Mouse (Mus musculus) CH12.LX (cell line): ENCODE data around the gene Pex12. TPM values are rescaled to one million over a fixed set of nuclear protein-coding genes. Genes with fewer than 3 reads are reported as not detected.
A peak's percentile ranks its signal among the peaks of the same experiment; 100 is the strongest.

Experiments used
- DNase-seq: peaks from one replicate; pipeline ENCODE4 v3.0.0-alpha.2; 2013; ENCODE audit errors: extremely low read depth
- H3K27ac ChIP-seq: 2 replicates; pipeline ENCODE4 v1.5.1; 2012; ENCODE audit warnings: low read depth, mild to moderate bottlenecking, control low read depth, moderate library complexity; ENCODE audit not compliant: insufficient read depth
- H3K27me3 ChIP-seq: replicated peaks from 2 replicates; pipeline ENCODE3; 2012; ENCODE audit warnings: inconsistent platforms
- H3K36me3 ChIP-seq, 2 experiments: replicated peaks in 1 of 2; 2 replicates each; pipeline versions ENCODE3 to v1.6.1; 2012; ENCODE audit warnings: inconsistent platforms in 1 of 2, low read length in 1 of 2, mild to moderate bottlenecking in 1 of 2, mixed read lengths in 1 of 2, moderate library complexity in 1 of 2; ENCODE audit not compliant: control insufficient read depth in 1 of 2, insufficient read depth in 1 of 2
- H3K4me1 ChIP-seq, 2 experiments: 2 replicates each; pipeline ENCODE4 v1.6.1; 2012; ENCODE audit warnings: inconsistent platforms in 1 of 2, moderate library complexity in 1 of 2; ENCODE audit not compliant: insufficient read depth in 2 of 2, control insufficient read depth in 1 of 2
- H3K4me2 ChIP-seq: 2 replicates; pipeline ENCODE4 v1.6.1; 2012; ENCODE audit warnings: low read depth, mild to moderate bottlenecking, control low read depth; ENCODE audit not compliant: poor library complexity, insufficient read depth, severe bottlenecking
- H3K4me3 ChIP-seq, 3 experiments: fragments of 150-350 bp in 1 of 3; sonication (generic) in 1 of 3; replicated peaks in 1 of 3; 2 replicates each; pipeline versions ENCODE3 to v1.5.1; 2011 to 2012; ENCODE audit warnings: low read depth in 2 of 3, low read length in 2 of 3, mild to moderate bottlenecking in 2 of 3, moderate library complexity in 2 of 3, control low read depth in 1 of 3, improper control_type of control experiment in 1 of 3, inconsistent platforms in 1 of 3, mixed read lengths in 1 of 3; ENCODE audit not compliant: poor library complexity in 1 of 3
- H3K79me2 ChIP-seq: replicated peaks from 2 replicates; pipeline ENCODE4 v1.6.1; 2012; ENCODE audit warnings: mild to moderate bottlenecking, moderate library complexity; ENCODE audit not compliant: control insufficient read depth, poor library complexity, insufficient read depth, severe bottlenecking; ENCODE audit errors: extremely low read depth
- H3K9ac ChIP-seq: 2 replicates; pipeline ENCODE4 v1.6.1; 2012; ENCODE audit warnings: low read depth, mild to moderate bottlenecking, control low read depth, moderate library complexity; ENCODE audit not compliant: insufficient read depth
- H3K9me3 ChIP-seq: replicated peaks from 2 replicates; pipeline ENCODE3; 2012; ENCODE audit warnings: low read length, inconsistent platforms, mixed read lengths
- CTCF ChIP-seq, 2 experiments: IDR thresholded peaks in 1 of 2; conservative IDR thresholded peaks in 1 of 2; 2 replicates each; pipeline ENCODE4 v1.5.1; 2011 to 2012; ENCODE audit warnings: low read depth in 2 of 2, low read length in 2 of 2, improper control_type of control experiment in 1 of 2, inconsistent platforms in 1 of 2, mild to moderate bottlenecking in 1 of 2, moderate library complexity in 1 of 2
- EP300 ChIP-seq: IDR thresholded peaks from 2 replicates; pipeline ENCODE4 v1.6.1; 2011; ENCODE audit warnings: low read length, improper control_type of control experiment
- IRF4 ChIP-seq: IDR thresholded peaks from 2 replicates; pipeline ENCODE4 v1.6.1; 2014; ENCODE audit warnings: low read depth, mild to moderate bottlenecking, inconsistent platforms, low read length, improper control_type of control experiment
- JUN ChIP-seq: IDR thresholded peaks from 2 replicates; pipeline ENCODE4 v1.6.1; 2011; ENCODE audit warnings: low read depth, mild to moderate bottlenecking, low read length, improper control_type of control experiment, moderate library complexity; ENCODE audit not compliant: insufficient read depth
- JUND ChIP-seq: conservative IDR thresholded peaks from 2 replicates; pipeline ENCODE4 v1.6.1; 2011; ENCODE audit warnings: low read depth, low read length, improper control_type of control experiment
- MAX ChIP-seq: IDR thresholded peaks from 2 replicates; pipeline ENCODE4 v1.6.1; 2011; ENCODE audit warnings: low read length, improper control_type of control experiment
- MAZ ChIP-seq: IDR thresholded peaks from 2 replicates; pipeline ENCODE4 v1.6.1; 2012; ENCODE audit warnings: low read depth, mild to moderate bottlenecking, inconsistent platforms, low read length, improper control_type of control experiment, moderate library complexity
- MEF2A ChIP-seq: IDR thresholded peaks from 2 replicates; pipeline ENCODE4 v1.6.1; 2014; ENCODE audit warnings: low read depth, mild to moderate bottlenecking, inconsistent platforms, low read length, improper control_type of control experiment, borderline replicate concordance
- MYC ChIP-seq: IDR thresholded peaks from 2 replicates; pipeline ENCODE4 v1.6.1; 2011; ENCODE audit warnings: low read depth, mild to moderate bottlenecking, improper control_type of control experiment, low read length
- NELFE ChIP-seq: IDR thresholded peaks from 2 replicates; pipeline ENCODE4 v1.6.1; 2011; ENCODE audit warnings: low read depth, low read length, improper control_type of control experiment
- SIN3A ChIP-seq: IDR thresholded peaks from 2 replicates; pipeline ENCODE4 v1.6.1; 2012; ENCODE audit warnings: low read length, improper control_type of control experiment, inconsistent platforms
- SMC3 ChIP-seq: IDR thresholded peaks from 2 replicates; pipeline ENCODE4 v1.6.1; 2011; ENCODE audit warnings: low read depth, low read length, improper control_type of control experiment
- TBP ChIP-seq: conservative IDR thresholded peaks from 2 replicates; pipeline ENCODE4 v1.6.1; 2011; ENCODE audit warnings: low read depth, low read length, improper control_type of control experiment
- UBTF ChIP-seq: IDR thresholded peaks from 2 replicates; pipeline ENCODE4 v1.6.1; 2012; ENCODE audit warnings: low read depth, mild to moderate bottlenecking, inconsistent platforms, low read length, improper control_type of control experiment, moderate library complexity
- USF2 ChIP-seq: conservative IDR thresholded peaks from 2 replicates; pipeline ENCODE4 v1.6.1; 2011; ENCODE audit warnings: low read depth, low read length, improper control_type of control experiment
- ZC3H11A ChIP-seq: IDR thresholded peaks from 2 replicates; pipeline ENCODE4 v1.6.1; 2012; ENCODE audit warnings: low read depth, mild to moderate bottlenecking, inconsistent platforms, low read length, improper control_type of control experiment
- ZKSCAN1 ChIP-seq: IDR thresholded peaks from 2 replicates; pipeline ENCODE4 v1.6.1; 2012; ENCODE audit warnings: low read depth, inconsistent platforms, low read length, improper control_type of control experiment, borderline replicate concordance
- ZNF384 ChIP-seq: IDR thresholded peaks from 2 replicates; pipeline ENCODE4 v1.6.1; 2012; ENCODE audit warnings: low read depth, low read length, improper control_type of control experiment, inconsistent platforms
- dilution Hi-C: fragments of 300-500 bp; cut with MboI; formaldehyde crosslinking; loops from 2 replicates; pipeline ENCODE4 v1.14.3; 2020; ENCODE audit warnings: low sequenced_read_pairs; ENCODE audit not compliant: extremely low pct_unique_long_range_greater_than_20kb, extremely low pct_ligation_motif_present
- in situ Hi-C: fragments of 300-500 bp; cut with MboI; formaldehyde crosslinking; loops from 3 replicates; pipeline ENCODE4 v1.14.3; 2019; ENCODE audit warnings: low sequenced_read_pairs, low pct_ligation_motif_present, low pct_unique_long_range_greater_than_20kb, mixed read lengths
- polyA plus RNA-seq: library from polyadenylated mRNA; unstranded; fragments of >175 nt; gene quantifications from 2 replicates; pipeline ENCODE4 v1.2.1, GENCODE M21; 2012; ENCODE audit warnings: low read depth; ENCODE audit not compliant: insufficient read length
- total RNA-seq, 2 experiments: library from RNA; depleted of rRNA; stranded (reverse); fragments of 300-350 nt in 1 of 2; fragments of >200 nt in 1 of 2; gene quantifications; 2 replicates each; pipeline ENCODE4 v1.2.3; 2012 to 2014

The Pex12 gene
- total and polyA plus RNA-seq, 3 experiments, result 8.2 to 30.7 (median 9.5) TPM

- TF ChIP-seq ZKSCAN1, result no peak
- peak; percentile 71; the same call in 1 of the 2 replicates for TF ChIP-seq ZNF384
- TF ChIP-seq JUND, result no peak
- TF ChIP-seq JUN, result no peak
- no peak for TF ChIP-seq NELFE
- H3K79me2 ChIP-seq, result peaks cover 64% of the 10 kb centered on the region
- no peaks in the 10 kb centered on the region for H3K27me3 ChIP-seq
- H3K4me3 ChIP-seq, result peak overlapping the region; percentile 65 to 89 (median 66)
- H3K27ac ChIP-seq, result no peak overlapping the region
- in situ Hi-C loops (no loop called here), dilution Hi-C loops (no loop called here)
- H3K9ac ChIP-seq, result peak overlapping the region; percentile 85
- peaks cover 6 to 63% of the 10 kb centered on the region in 2 experiments; a peak in 3 of 4 replicates for H3K4me1 ChIP-seq
- H3K4me2 ChIP-seq, result peak overlapping the region; percentile 98
- no peak for DNase-seq
- no peaks in the 10 kb centered on the region for H3K9me3 ChIP-seq
- peaks cover 20 to 40% of the 10 kb centered on the region in 2 experiments for H3K36me3 ChIP-seq
Measured at GRCm38 (mm10) chr11:83293182-83293581, 9.2 kb downstream of the Pex12 start.

DNA sequence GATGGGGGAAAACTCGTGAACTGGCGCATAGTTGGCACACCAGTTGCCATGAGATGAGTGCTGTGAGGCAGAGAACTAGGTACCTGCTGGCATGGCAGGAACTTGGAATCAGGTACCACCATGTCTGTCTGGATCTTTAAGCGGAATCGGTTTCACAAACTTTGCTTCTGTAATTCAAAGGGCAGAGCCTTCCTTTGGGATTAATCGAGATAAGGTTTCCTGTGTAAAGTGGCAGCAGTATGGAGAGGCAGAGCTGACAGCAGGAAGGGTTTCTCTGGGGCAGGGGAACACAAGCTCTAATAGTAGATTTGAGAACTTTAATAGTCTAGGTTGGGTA lies 10.2 kb downstream of the Pex12 start:
- dilution Hi-C loops, result no loop called here
- peak overlapping the region; percentile 85 for H3K9ac ChIP-seq
- H3K4me1 ChIP-seq, result peaks cover 6 to 58% of the 10 kb centered on the region in 2 experiments; a peak in 3 of 4 replicates
- H3K4me2 ChIP-seq, result peak overlapping the region; percentile 98
- peaks cover 17 to 35% of the 10 kb centered on the region in 2 experiments for H3K36me3 ChIP-seq
- no peaks in the 10 kb centered on the region for H3K27me3 ChIP-seq
- in situ Hi-C loops, result no loop called here
- peak overlapping the region; percentile 65 to 89 (median 66) for H3K4me3 ChIP-seq
- TF ChIP-seq SMC3, result no peak
- no peak for TF ChIP-seq USF2
- no peak for TF ChIP-seq ZC3H11A
- TF ChIP-seq MYC, result no peak
- no peak for TF ChIP-seq JUN
- no peak for TF ChIP-seq SIN3A
- no peak for TF ChIP-seq MAZ
- no peak for TF ChIP-seq UBTF
- TF ChIP-seq ZNF384, result no peak
- TF ChIP-seq IRF4, result no peak
- TF ChIP-seq EP300, result no peak
- TF ChIP-seq TBP, result no peak
- TF ChIP-seq MEF2A, result no peak
- no peak for TF ChIP-seq MAX
- TF ChIP-seq CTCF (conservative IDR thresholded peaks at IDR 0.05 in 1 of 2, IDR thresholded peaks at IDR 0.05 in 1 of 2; ENCODE audit: low read depth in 2 of 2, low read length in 2 of 2), result no peak
- DNase-seq, result no peak
- H3K79me2 ChIP-seq, result peaks cover 59% of the 10 kb centered on the region
- no peak overlapping the region for H3K27ac ChIP-seq
- H3K9me3 ChIP-seq, result no peaks in the 10 kb centered on the region
